Mouse (Mus musculus) olfactory bulb, adult 2 months (tissue): ENCODE measurements around the gene Cdkl5. TPM values are rescaled to one million over a fixed set of nuclear protein-coding genes. Genes with fewer than 3 reads are reported as not detected.

Experiments used
- H3K27ac ChIP-seq: fragments of 200-500 bp; 2 replicates; pipeline ENCODE4 v1.5.1; 2012; ENCODE audit warnings: low read depth, low read length; ENCODE audit not compliant: insufficient read depth
- H3K4me1 ChIP-seq: fragments of 200-500 bp; 2 replicates; pipeline ENCODE4 v1.6.1; 2012; ENCODE audit warnings: low read length; ENCODE audit not compliant: control insufficient read depth, insufficient read depth
- H3K4me3 ChIP-seq: fragments of 200-500 bp; 2 replicates; pipeline ENCODE4 v1.5.1; 2012; ENCODE audit warnings: mild to moderate bottlenecking, low read depth, low read length, moderate library complexity; ENCODE audit not compliant: insufficient read depth
- CTCF ChIP-seq: fragments of 200-500 bp; IDR thresholded peaks from 2 replicates; pipeline ENCODE4 v1.5.1; 2012; ENCODE audit warnings: low read depth, mild to moderate bottlenecking, low read length, moderate library complexity; ENCODE audit not compliant: insufficient read depth
- POLR2A ChIP-seq: fragments of 200-500 bp; IDR thresholded peaks from 2 replicates; pipeline ENCODE4 v1.6.1; 2012; ENCODE audit warnings: mild to moderate bottlenecking, low read depth, low read length, moderate library complexity; ENCODE audit not compliant: insufficient read depth
- WGBS: fragments of 180-500 bp; shearing (Covaris S2); methylation state at CpG from one replicate; pipeline ENCODE4 v1.1.7; 2018; 5-methylcytosine and 5-hydroxymethylcytosine counted together
- polyA plus RNA-seq: library from polyadenylated mRNA; stranded (reverse); fragments of >200 nt; gene quantifications from 2 replicates; pipeline ENCODE4 v1.2.4, GENCODE M21; 2012; ENCODE audit warnings: low replicate concordance; ENCODE audit not compliant: missing spikeins, insufficient read depth, insufficient read length

Cdkl5 gene
- polyA plus RNA-seq, 1 experiment, result not detected

DNA sequence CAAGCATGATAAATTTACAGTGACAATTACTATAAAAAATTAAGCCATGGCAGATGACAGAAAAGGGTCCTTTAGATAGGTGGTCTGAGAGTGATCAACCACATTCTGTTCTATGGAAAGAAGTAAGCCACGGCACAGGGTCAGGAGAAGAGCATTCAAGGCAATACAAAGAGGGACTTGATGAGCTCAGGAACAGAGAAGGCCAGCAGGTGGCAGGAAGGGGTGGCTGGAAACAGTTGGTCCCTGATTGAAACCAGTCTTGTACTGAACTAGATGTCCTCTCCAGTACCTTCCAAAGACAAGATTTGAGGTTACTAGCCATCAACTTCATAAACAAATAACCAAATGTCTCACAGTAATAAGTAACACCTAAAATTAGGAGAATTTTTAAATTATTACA, 59.0 kb downstream of the Cdkl5 start:
- Histone ChIP-seq H3K4me1 (no peaks in the 10 kb centered on the region), H3K27ac (no peak overlapping the region), H3K4me3 (no peak overlapping the region)
- WGBS, result 48% methylated on average over 1 of the region's 1 CpGs
- TF ChIP-seq CTCF, result no peak
- no peak for TF ChIP-seq POLR2A

- Histone ChIP-seq H3K27ac (no peak overlapping the region), H3K4me1 (no peaks in the 10 kb centered on the region), H3K4me3 (no peak overlapping the region)
- TF ChIP-seq CTCF (no peak), POLR2A (no peak)
Measured at GRCm38 (mm10) chrX:160930656-160931055, 63.8 kb downstream of the Cdkl5 start.

DNA sequence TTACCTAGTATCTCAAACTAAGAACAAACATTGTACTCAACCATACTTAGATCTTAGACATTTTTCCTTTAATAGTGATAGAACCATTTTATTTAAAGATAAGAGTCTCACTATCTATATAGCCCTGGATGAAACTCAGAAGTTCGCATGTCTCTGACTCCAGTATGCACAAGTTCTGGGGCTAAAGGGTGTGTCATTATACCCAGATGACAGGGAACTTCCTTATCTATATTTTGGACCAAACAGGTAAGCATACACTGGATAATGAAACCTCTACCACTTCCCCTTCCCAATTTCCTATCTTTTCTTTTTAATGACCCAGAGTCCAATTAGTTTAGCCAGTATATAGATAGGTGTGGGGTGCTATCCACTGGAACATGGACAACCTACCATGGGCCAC, 65.6 kb downstream of the Cdkl5 start:
- Histone ChIP-seq H3K4me3 (no peak overlapping the region), H3K27ac (no peak overlapping the region), H3K4me1 (no peaks in the 10 kb centered on the region)
- TF ChIP-seq CTCF, result no peak
- no peak for TF ChIP-seq POLR2A
- WGBS, result 88% methylated on average over 1 of the region's 1 CpGs

GRCm38 (mm10) chrX:160919022-160919637, 75.4 kb downstream of the Cdkl5 start:
- H3K4me3 ChIP-seq, result no peak overlapping the region
- WGBS, result 80% methylated on average over 3 of the region's 3 CpGs
- H3K4me1 ChIP-seq, result no peaks in the 10 kb centered on the region
- TF ChIP-seq POLR2A, result no peak
- no peak for TF ChIP-seq CTCF
- H3K27ac ChIP-seq, result no peak overlapping the region

- 0 out of 2 replicates have a peak within 1 kb of the TSS, but pooled peaks have one; percentile 37 for H3K27ac ChIP-seq
- no peaks in the 10 kb centered on the region for H3K4me1 ChIP-seq
- 70% methylated on average over 4 of the region's 4 CpGs for WGBS
- no peak within 1 kb of the TSS for H3K4me3 ChIP-seq
- TF ChIP-seq CTCF (no peak), POLR2A (no peak)
Measured at GRCm38 (mm10) chrX:160906952-160907351, 87.6 kb downstream of the Cdkl5 start, which contains the start of gene Gja6. Gene Gja6, minus strand, starts transcription at chrX:160907052.

- H3K27ac ChIP-seq, result 0 out of 2 replicates have a peak overlapping the region, but pooled peaks have one; percentile 37
- 53% methylated on average over 4 of the region's 4 CpGs for WGBS
Measured at GRCm38 (mm10) chrX:160906477-160906876, 88.0 kb downstream of the Cdkl5 start.

GRCm38 (mm10) chrX:160905913-160906312, 88.6 kb downstream of the Cdkl5 start:
- WGBS, result 45% methylated on average over 4 of the region's 4 CpGs
- Histone ChIP-seq H3K27ac (no peak overlapping the region), H3K4me1 (no peaks in the 10 kb centered on the region), H3K4me3 (no peak overlapping the region)
- no peak for TF ChIP-seq CTCF
- no peak for TF ChIP-seq POLR2A

More at GRCm38 (mm10) chrX:160906477-160906876, 88.0 kb downstream of the Cdkl5 start:
- TF ChIP-seq POLR2A (no peak), CTCF (no peak)
- no peaks in the 10 kb centered on the region for H3K4me1 ChIP-seq
- no peak overlapping the region for H3K4me3 ChIP-seq

- TF ChIP-seq CTCF, result no peak
- TF ChIP-seq POLR2A, result no peak
- no peak overlapping the region for H3K27ac ChIP-seq
Measured at GRCm38 (mm10) chrX:160905041-160905678, 89.3 kb downstream of the Cdkl5 start.

DNA sequence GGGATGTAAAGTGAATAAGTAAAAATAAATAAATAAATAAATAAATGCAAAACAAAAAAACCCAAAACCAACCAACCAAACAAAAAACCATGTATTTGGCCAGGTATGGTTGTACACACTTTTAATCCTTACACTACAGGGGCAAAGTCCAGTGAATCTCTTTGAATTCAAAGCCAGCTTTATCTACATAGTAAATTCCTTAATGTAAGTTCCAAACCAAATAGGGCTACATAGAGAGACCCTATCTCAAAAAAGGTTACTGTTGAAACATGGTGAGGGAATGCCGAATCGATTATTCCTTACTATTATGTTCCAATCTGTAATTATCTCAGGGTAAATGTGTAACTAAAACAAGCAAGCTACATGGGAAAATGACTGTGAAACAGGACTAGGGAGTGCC, 93.4 kb downstream of the Cdkl5 start:
- TF ChIP-seq CTCF (no peak), POLR2A (no peak)
- 72% methylated on average over 2 of the region's 2 CpGs for WGBS
- no peak overlapping the region for H3K27ac ChIP-seq
- no peaks in the 10 kb centered on the region for H3K4me1 ChIP-seq
- H3K4me3 ChIP-seq, result no peak overlapping the region

More at GRCm38 (mm10) chrX:160905041-160905678, 89.3 kb downstream of the Cdkl5 start:
- no peaks in the 10 kb centered on the region for H3K4me1 ChIP-seq
- 34% methylated on average over 2 of the region's 2 CpGs for WGBS
- H3K4me3 ChIP-seq, result no peak overlapping the region
